Mouse (Mus musculus): ENCODE data around the gene Bnipl. TPM values are rescaled to one million over a fixed set of nuclear protein-coding genes. Genes with fewer than 3 reads are reported as not detected.

Bnipl gene
- polyA plus RNA-seq, 1 experiment from 2014 or later = 0.20 TPM

- no peak for ATAC-seq (ENCODE audit: low FRiP score)
- WGBS = 91% methylated on average over 5 of the region's 5 CpGs
- H3K4me1 ChIP-seq (ENCODE audit: control insufficient read depth, insufficient read depth, low read length) = no peaks in the 10 kb centered on the region
- H3K4me2 ChIP-seq = no peak overlapping the region
- no peaks in the 10 kb centered on the region; the same call in 1 of the 2 replicates for H3K36me3 ChIP-seq (ENCODE audit: control insufficient read depth, insufficient read depth, low read length)
- H3K9me3 ChIP-seq (ENCODE audit: control insufficient read depth, low read length) = no peaks in the 10 kb centered on the region
- H3K4me3 ChIP-seq (ENCODE audit: low read depth, low read length) = no peak overlapping the region
- H3K27ac ChIP-seq (ENCODE audit: low read depth, low read length) = no peak overlapping the region
- H3K9ac ChIP-seq (ENCODE audit: low read length) = no peak overlapping the region
- DNase-seq (ENCODE audit: low spot score, missing footprints) = no peak
- no peaks in the 10 kb centered on the region for H3K27me3 ChIP-seq (ENCODE audit: control insufficient read depth, insufficient read depth, low read length)
Measured at GRCm38 (mm10) chr3:95250361-95250760, 632 bp downstream of the Bnipl start.

DNA sequence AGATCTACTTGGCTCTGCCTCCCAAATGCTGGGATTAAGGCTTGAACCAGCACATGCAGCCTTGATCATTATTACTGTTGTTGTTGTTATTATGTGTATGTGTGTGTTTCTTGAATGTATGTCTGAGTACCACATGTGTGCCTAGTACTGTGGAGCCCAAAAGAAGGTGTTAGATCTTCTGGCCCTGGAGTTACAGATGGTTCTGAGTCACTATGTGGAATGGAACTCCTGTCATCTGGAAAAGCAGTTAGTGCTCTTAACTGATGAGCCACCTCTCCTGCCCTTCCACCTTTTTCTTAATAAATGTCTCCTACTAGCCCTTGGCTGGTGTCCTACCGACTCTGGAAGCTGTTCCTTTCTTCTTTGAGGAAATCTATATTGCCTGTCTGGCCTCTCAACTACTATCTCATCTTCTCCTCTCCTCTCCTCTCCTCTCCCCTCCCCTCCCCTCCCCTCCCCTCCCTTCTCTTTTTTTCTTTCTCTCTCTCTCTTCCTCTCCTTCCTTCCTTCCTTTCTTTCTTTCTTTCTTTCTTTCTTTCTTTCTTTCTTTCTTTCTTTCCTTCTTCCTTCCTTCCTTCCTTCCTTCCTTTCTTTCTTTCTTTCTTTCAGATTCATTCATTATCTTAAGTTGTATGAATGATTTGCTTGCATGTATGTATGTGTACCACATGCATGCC is 3.2 kb downstream of the Bnipl start:
- no peak overlapping the region for H3K27ac ChIP-seq (ENCODE audit: low read depth, low read length)
- ATAC-seq (ENCODE audit: low FRiP score) = no peak
- DNase-seq (ENCODE audit: low spot score, missing footprints) = no peak
- H3K4me2 ChIP-seq = no peak overlapping the region
- H3K9me3 ChIP-seq (ENCODE audit: control insufficient read depth, low read length) = no peaks in the 10 kb centered on the region
- H3K36me3 ChIP-seq (ENCODE audit: control insufficient read depth, insufficient read depth, low read length) = no peaks in the 10 kb centered on the region
- H3K4me1 ChIP-seq (ENCODE audit: control insufficient read depth, insufficient read depth, low read length) = no peaks in the 10 kb centered on the region
- no peak overlapping the region for H3K4me3 ChIP-seq (ENCODE audit: low read depth, low read length)
- 83% methylated on average over 1 of the region's 1 CpGs for WGBS
- no peaks in the 10 kb centered on the region for H3K27me3 ChIP-seq (ENCODE audit: control insufficient read depth, insufficient read depth, low read length)
- H3K9ac ChIP-seq (ENCODE audit: low read length) = no peak overlapping the region

GRCm38 (mm10) chr3:95246465-95247231 is 4.3 kb downstream of the Bnipl start:
- DNase-seq (ENCODE audit: low spot score, missing footprints) = no peak
- Histone ChIP-seq H3K4me1 (ENCODE audit: control insufficient read depth, insufficient read depth, low read length) (no peaks in the 10 kb centered on the region), H3K36me3 (ENCODE audit: control insufficient read depth, insufficient read depth, low read length) (no peaks in the 10 kb centered on the region), H3K4me2 (no peak overlapping the region), H3K9ac (ENCODE audit: low read length) (no peak overlapping the region), H3K27me3 (ENCODE audit: control insufficient read depth, insufficient read depth, low read length) (no peaks in the 10 kb centered on the region), H3K9me3 (ENCODE audit: control insufficient read depth, low read length) (no peaks in the 10 kb centered on the region), H3K27ac (ENCODE audit: low read depth, low read length) (no peak overlapping the region), H3K4me3 (ENCODE audit: low read depth, low read length) (no peak overlapping the region)
- 89% methylated on average over 5 of the region's 5 CpGs for WGBS
- ATAC-seq (ENCODE audit: low FRiP score) = no peak

GRCm38 (mm10) chr3:95243086-95243485 is 7.9 kb downstream of the Bnipl start:
- ATAC-seq (ENCODE audit: low FRiP score) (no peak), DNase-seq (ENCODE audit: low spot score, missing footprints) (no peak)
- Histone ChIP-seq H3K4me2 (no peak overlapping the region), H3K4me3 (ENCODE audit: low read depth, low read length) (no peak overlapping the region), H3K9ac (ENCODE audit: low read length) (no peak overlapping the region), H3K9me3 (ENCODE audit: control insufficient read depth, low read length) (no peaks in the 10 kb centered on the region), H3K27ac (ENCODE audit: low read depth, low read length) (no peak overlapping the region), H3K36me3 (ENCODE audit: control insufficient read depth, insufficient read depth, low read length) (peaks cover 3% of the 10 kb centered on the region), H3K27me3 (ENCODE audit: control insufficient read depth, insufficient read depth, low read length) (no peaks in the 10 kb centered on the region), H3K4me1 (ENCODE audit: control insufficient read depth, insufficient read depth, low read length) (0 out of 2 replicates have a peak, but pooled peaks cover 2% of the 10 kb centered on the region)
- WGBS = 92% methylated on average over 2 of the region's 2 CpGs

DNA sequence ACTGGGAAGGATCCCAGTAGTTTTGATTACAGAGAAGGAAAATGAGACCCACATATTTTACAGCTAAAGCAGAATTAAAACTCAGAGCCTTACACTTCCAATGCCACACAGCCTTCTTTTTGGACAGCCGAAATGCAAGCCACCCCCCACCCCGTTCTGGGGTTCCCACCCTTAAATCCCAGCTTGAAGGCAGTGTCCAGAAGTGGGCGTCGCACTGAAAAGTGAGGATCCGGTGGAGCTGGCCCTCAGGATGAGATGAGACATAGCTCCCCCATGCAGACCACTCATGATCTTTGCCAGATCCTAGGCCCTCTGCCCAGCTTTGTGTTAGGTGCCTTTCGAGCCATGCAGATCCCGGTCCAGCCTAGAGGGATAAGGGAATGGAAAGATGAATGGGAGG is 9.5 kb downstream of the Bnipl start, which contains the start of gene Gm128:
Gene Gm128, minus strand, starts transcription at position 101 of the 400 bp plus-strand sequence.
- no peak for DNase-seq (ENCODE audit: low spot score, missing footprints)
- Histone ChIP-seq H3K9ac (ENCODE audit: low read length) (peak within 1 kb of the TSS; percentile 18), H3K4me1 (ENCODE audit: control insufficient read depth, insufficient read depth, low read length) (0 out of 2 replicates have a peak, but pooled peaks cover 2% of the 10 kb centered on the region), H3K4me2 (no peak within 1 kb of the TSS), H3K36me3 (ENCODE audit: control insufficient read depth, insufficient read depth, low read length) (peaks cover 6% of the 10 kb centered on the region), H3K9me3 (ENCODE audit: control insufficient read depth, low read length) (no peaks in the 10 kb centered on the region), H3K27me3 (ENCODE audit: control insufficient read depth, insufficient read depth, low read length) (no peaks in the 10 kb centered on the region), H3K27ac (ENCODE audit: low read depth, low read length) (no peak within 1 kb of the TSS), H3K4me3 (ENCODE audit: low read depth, low read length) (no peak within 1 kb of the TSS)
- WGBS = 78% methylated on average over 7 of the region's 7 CpGs
- no peak for ATAC-seq (ENCODE audit: low FRiP score)

- Histone ChIP-seq H3K4me3 (ENCODE audit: low read depth, low read length) (no peak overlapping the region), H3K27me3 (ENCODE audit: control insufficient read depth, insufficient read depth, low read length) (no peaks in the 10 kb centered on the region), H3K9ac (ENCODE audit: low read length) (peak overlapping the region; percentile 18), H3K27ac (ENCODE audit: low read depth, low read length) (no peak overlapping the region), H3K36me3 (ENCODE audit: control insufficient read depth, insufficient read depth, low read length) (peaks cover 7% of the 10 kb centered on the region), H3K9me3 (ENCODE audit: control insufficient read depth, low read length) (no peaks in the 10 kb centered on the region), H3K4me1 (ENCODE audit: control insufficient read depth, insufficient read depth, low read length) (0 out of 2 replicates have a peak, but pooled peaks cover 2% of the 10 kb centered on the region), H3K4me2 (no peak overlapping the region)
- ATAC-seq (ENCODE audit: low FRiP score) (no peak; the same call in 1 of the 2 replicates), DNase-seq (ENCODE audit: low spot score, missing footprints) (no peak)
- 33% methylated on average over 16 of the region's 17 CpGs for WGBS
Measured at GRCm38 (mm10) chr3:95240900-95241299, 10.1 kb downstream of the Bnipl start.

GRCm38 (mm10) chr3:95239971-95240370 is 11.0 kb downstream of the Bnipl start:
- DNase-seq (ENCODE audit: low spot score, missing footprints) = no peak
- Histone ChIP-seq H3K36me3 (ENCODE audit: control insufficient read depth, insufficient read depth, low read length) (peaks cover 15% of the 10 kb centered on the region), H3K4me1 (ENCODE audit: control insufficient read depth, insufficient read depth, low read length) (0 out of 2 replicates have a peak, but pooled peaks cover 2% of the 10 kb centered on the region), H3K27ac (ENCODE audit: low read depth, low read length) (no peak overlapping the region), H3K27me3 (ENCODE audit: control insufficient read depth, insufficient read depth, low read length) (no peaks in the 10 kb centered on the region), H3K9ac (ENCODE audit: low read length) (no peak overlapping the region), H3K4me2 (no peak overlapping the region), H3K4me3 (ENCODE audit: low read depth, low read length) (no peak overlapping the region), H3K9me3 (ENCODE audit: control insufficient read depth, low read length) (no peaks in the 10 kb centered on the region)
- WGBS = 91% methylated on average over 12 of the region's 12 CpGs
- no peak for ATAC-seq (ENCODE audit: low FRiP score)

DNA sequence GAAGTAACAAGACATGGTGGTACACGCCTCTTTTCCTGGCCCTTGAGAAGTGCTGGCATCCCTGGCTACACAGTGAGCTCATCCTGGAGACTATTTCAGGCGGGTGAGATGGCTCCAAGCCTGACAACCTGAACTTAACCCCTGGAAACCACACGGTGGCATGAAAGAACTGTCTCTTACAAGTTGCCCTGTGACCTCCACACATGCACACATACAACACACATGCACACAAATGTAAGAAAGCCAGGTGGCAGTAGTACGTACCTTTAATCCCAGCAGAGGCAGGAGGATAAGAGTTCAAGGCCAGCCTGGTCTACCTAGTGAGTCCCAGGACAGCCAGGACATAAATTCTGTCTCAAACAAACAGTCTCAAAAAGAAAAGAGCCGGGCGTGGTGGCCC is 12.0 kb downstream of the Bnipl start:
- Histone ChIP-seq H3K36me3 (ENCODE audit: control insufficient read depth, insufficient read depth, low read length) (peaks cover 22% of the 10 kb centered on the region), H3K4me3 (ENCODE audit: low read depth, low read length) (no peak overlapping the region), H3K27me3 (ENCODE audit: control insufficient read depth, insufficient read depth, low read length) (no peaks in the 10 kb centered on the region), H3K27ac (ENCODE audit: low read depth, low read length) (no peak overlapping the region), H3K4me2 (no peak overlapping the region), H3K4me1 (ENCODE audit: control insufficient read depth, insufficient read depth, low read length) (0 out of 2 replicates have a peak, but pooled peaks cover 2% of the 10 kb centered on the region), H3K9me3 (ENCODE audit: control insufficient read depth, low read length) (no peaks in the 10 kb centered on the region), H3K9ac (ENCODE audit: low read length) (no peak overlapping the region)
- no peak for DNase-seq (ENCODE audit: low spot score, missing footprints)
- 90% methylated on average over 6 of the region's 6 CpGs for WGBS
- no peak for ATAC-seq (ENCODE audit: low FRiP score)

DNA sequence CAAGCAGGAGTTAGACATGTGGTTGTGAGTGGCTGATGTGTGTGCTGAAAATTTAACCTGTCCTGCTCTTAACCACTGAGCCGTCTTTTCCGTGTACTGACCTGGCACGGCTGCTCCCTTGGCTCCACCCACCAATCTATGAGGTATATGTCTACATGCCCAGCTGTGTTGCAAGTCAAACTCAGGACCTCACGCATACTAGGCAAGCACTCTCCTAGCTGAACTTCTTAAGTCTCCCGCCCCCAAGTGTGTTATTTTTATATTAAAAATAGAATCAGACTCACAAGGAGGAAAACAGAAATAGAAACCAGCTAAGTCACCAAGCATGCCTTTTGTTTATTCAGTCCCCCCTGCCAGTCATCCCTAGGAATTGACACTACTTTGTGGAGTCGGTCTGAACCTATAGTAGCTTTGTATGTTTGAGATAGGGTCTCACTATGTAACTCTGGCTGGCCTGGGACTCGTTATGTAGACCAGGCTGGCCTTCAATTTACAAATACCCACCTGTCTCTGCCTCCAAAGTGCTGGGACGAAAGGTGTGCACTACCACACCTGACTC is 13.4 kb downstream of the Bnipl start:
- peaks cover 34% of the 10 kb centered on the region for H3K36me3 ChIP-seq (ENCODE audit: control insufficient read depth, insufficient read depth, low read length)
- 93% methylated on average over 8 of the region's 8 CpGs for WGBS
- H3K9ac ChIP-seq (ENCODE audit: low read length) = no peak overlapping the region
- ATAC-seq (ENCODE audit: low FRiP score) (no peak), DNase-seq (ENCODE audit: low spot score, missing footprints) (no peak)
- no peaks in the 10 kb centered on the region for H3K27me3 ChIP-seq (ENCODE audit: control insufficient read depth, insufficient read depth, low read length)
- no peak overlapping the region for H3K4me2 ChIP-seq
- H3K9me3 ChIP-seq (ENCODE audit: control insufficient read depth, low read length) = no peaks in the 10 kb centered on the region
- no peak overlapping the region for H3K4me3 ChIP-seq (ENCODE audit: low read depth, low read length)
- H3K27ac ChIP-seq (ENCODE audit: low read depth, low read length) = no peak overlapping the region
- H3K4me1 ChIP-seq (ENCODE audit: control insufficient read depth, insufficient read depth, low read length) = 0 out of 2 replicates have a peak, but pooled peaks cover 2% of the 10 kb centered on the region
